Mouse (Mus musculus) heart, adult 11 months (tissue): Measurements from ENCODE around the gene Glod4.

Experiments used
- DNase-seq: peaks from one replicate; pipeline ENCODE4 v3.0.0; 2022

Glod4 gene

DNA sequence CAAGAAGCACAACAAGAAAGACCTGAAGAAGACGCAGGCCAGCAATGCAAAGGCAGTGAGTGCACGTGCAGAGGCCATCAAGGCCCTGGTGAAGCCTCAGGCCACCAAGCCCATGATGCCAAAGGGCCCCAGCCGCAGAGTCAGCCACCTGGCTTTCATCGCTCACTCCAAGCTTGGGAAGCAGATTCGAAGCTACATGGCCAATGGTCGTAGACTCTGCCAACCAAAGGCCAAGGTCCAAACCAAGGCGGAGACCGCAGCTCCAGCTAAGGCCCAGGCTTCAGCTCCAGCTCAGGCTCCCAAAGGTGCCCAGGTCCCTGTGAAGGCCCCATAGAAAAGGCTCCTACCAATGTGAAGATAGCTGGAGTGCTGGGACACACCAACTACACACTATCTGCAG, 99.1 kb downstream of the Glod4 start:
- DNase-seq: peak; percentile 83

GRCm38 (mm10) chr11:76137996-76138395, 105.5 kb downstream of the Glod4 start:
- no peak for DNase-seq

- peak; percentile 40 for DNase-seq
Observed at GRCm38 (mm10) chr11:76135641-76136437, 107.7 kb downstream of the Glod4 start.

DNA sequence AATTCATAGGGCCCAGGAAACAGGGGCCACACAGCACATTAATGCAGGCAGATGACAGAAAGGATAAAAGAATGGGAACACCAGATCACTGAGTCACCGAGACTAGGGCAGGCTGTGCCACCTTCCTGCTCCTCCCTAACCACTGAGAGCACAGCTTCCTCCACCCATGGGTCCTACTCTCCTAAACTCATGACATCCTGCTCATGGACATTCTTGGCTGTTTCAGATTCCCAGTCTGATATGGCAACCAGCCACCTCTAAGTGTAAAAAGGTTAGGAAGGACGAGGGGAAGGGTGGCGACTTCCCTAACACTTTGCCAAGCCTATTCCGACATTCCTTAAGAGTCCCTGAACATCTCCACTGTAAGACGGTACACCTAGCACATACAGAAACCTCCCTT, 112.7 kb downstream of the Glod4 start:
- DNase-seq: peak; percentile 99

DNA sequence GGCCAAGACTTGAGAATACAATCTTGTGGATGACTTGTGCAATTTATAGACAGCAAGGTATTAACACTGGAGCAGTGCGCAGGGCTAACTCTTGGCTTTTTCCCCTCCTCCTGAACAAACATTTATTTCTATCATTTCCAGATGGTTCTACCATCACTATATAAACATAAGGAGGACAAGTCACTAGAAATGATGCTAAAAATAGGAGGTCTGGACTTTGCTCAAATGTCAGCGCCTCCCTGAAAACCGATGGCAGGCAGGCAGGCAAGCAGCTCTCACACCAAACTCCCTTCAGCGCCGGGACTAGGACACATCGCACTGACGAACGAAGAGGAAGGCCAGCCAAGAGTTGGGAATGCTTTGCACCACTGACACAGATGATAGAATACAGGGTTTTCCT, 118.1 kb downstream of the Glod4 start:
- DNase-seq: peak; percentile 90

GRCm38 (mm10) chr11:76123517-76123916, 120.0 kb downstream of the Glod4 start:
- peak; percentile 45 for DNase-seq

- DNase-seq: peak; percentile 42
Observed at GRCm38 (mm10) chr11:76122571-76122970, 121.0 kb downstream of the Glod4 start.

GRCm38 (mm10) chr11:76121086-76121485, 122.4 kb downstream of the Glod4 start:
- peak; percentile 71 for DNase-seq

- peak; percentile 94 for DNase-seq
Observed at GRCm38 (mm10) chr11:76120407-76120901, 123.1 kb downstream of the Glod4 start.

DNA sequence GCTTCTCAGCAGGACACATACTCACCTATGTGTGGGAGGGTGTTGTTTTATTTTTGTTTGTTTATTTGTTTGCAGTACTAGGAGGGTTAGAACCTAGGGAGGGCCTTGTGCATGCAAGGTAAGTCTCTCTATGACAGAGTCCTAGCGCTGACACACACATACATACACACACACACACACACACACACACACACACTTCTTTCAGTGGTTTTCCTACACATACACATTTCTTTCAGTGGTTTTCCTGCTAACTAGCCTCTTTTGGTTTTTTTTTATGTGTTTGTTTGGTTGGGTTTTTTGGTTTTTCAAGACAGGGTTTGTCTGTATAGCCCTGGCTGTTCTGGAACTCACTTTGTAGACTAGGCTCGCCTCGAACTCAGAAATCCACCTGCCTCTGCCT, 133.1 kb downstream of the Glod4 start:
- peak; percentile 48 for DNase-seq

- no peak for DNase-seq
Observed at GRCm38 (mm10) chr11:76106551-76107496, 136.7 kb downstream of the Glod4 start.

DNA sequence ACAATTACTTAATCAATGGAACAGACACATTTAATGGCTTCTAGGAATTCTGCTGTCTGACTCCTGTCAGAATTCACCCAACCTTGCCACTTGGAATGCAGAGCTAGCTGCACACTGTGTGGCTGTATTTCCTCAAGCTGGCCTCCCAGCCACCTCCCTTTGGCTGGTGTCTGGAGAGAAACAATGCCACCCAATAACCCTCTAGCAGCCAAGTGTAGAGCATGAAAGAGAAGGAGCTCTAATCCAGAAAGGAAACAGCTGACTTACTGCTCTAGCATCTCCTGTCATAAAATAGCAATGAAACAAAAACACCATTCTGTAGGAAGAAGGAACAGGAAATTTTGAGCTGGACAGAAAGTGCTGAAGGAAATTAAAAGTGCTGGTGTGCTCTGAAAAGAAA, 142.4 kb downstream of the Glod4 start:
- no peak for DNase-seq

GRCm38 (mm10) chr11:76099193-76099975, 144.1 kb downstream of the Glod4 start:
- peak; percentile 95 for DNase-seq

GRCm38 (mm10) chr11:76093610-76094009, 149.9 kb downstream of the Glod4 start:
- no peak for DNase-seq

- DNase-seq: no peak
Observed at GRCm38 (mm10) chr11:76089776-76090175, 153.7 kb downstream of the Glod4 start.

DNA sequence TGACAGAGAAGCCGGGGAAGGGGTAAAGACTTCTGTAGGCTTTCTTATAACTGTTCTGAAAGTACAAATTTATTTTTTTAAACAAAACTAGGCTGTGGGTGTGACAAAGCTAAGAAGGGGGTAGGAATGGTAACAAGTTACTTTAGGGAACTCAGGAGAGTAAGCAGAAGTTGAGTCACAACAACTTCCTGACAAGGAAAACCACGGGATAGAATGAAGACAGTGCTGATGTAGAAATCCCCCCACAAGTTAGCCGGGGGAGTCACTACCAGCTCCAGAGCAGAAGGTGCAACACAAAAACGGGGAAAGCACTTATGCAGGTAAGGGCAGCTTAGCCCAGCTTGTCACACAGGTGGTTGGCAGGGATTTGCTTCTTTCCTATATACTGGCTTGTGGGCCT, 155.0 kb downstream of the Glod4 start:
- no peak for DNase-seq

DNA sequence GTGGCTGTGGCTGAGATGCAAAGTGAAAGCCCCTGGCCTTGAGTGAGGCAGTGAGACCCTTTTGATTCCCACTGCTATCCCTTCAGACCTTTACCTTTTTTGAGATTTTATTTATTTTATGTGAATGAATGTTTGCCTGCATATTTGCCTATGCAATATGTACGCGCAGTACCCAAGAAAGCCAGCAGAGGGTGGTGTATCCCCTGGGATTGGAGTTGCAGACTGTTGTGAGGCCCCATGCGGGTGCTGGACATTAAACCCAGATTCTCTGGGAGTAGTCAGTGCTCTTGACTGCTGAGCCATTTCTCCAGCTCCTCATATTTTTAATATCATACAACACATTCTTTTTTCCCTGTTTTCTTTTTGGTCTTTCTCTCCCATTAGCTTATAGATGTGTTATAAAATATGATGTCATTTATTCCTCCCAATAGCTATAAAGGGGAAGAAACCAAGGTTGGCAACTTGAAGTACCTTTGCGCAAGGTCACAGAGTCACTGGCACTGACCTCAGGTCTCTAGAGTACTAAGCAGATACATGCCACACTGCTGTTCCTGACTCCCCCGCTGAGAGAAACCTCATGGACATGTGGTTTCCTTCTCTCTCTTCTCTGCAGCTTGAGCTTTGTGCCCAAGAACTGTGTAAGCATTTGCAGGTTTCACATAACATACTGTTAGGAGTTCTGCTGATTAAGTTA, 157.5 kb downstream of the Glod4 start:
- no peak for DNase-seq

DNA sequence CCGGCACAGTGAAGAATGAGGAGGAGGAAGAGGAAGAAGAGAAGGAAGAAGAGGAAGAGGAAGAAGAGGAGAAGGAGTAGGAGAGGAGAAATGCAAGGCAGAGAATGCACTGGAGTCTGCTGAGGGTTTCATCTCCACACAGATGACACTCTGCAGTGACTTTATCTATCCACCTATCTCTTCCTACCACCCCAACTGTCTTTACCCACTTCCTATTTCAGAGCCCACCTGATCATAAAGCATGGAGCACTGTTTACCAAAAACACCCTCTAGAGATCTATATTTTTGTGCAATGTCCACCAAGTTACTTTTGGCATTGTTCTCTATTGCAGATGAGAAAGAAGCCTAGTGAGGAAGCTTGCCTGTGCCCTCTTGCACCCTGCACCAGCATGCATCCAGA, 158.6 kb downstream of the Glod4 start:
- DNase-seq: no peak

DNA sequence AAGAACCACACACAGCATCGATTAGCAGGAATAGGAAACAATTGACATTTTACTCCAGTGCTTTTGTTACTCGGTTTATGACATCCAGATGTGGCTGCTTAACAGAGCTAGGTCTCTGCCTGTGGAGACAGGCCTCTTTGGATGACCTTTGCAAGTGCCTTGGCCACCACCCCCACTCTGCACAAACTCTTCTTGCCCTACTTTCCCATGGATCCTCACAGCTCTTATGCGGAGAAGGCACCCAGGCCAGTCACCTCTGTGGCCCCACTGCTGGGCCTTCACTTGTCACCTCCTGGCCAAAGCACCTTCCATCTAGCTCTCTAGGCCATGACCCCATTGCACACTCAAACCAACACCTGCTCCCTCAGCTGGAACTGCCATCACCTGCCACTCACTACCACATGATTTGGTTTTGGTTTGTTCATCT, 159.6 kb downstream of the Glod4 start:
- DNase-seq: no peak

DNA sequence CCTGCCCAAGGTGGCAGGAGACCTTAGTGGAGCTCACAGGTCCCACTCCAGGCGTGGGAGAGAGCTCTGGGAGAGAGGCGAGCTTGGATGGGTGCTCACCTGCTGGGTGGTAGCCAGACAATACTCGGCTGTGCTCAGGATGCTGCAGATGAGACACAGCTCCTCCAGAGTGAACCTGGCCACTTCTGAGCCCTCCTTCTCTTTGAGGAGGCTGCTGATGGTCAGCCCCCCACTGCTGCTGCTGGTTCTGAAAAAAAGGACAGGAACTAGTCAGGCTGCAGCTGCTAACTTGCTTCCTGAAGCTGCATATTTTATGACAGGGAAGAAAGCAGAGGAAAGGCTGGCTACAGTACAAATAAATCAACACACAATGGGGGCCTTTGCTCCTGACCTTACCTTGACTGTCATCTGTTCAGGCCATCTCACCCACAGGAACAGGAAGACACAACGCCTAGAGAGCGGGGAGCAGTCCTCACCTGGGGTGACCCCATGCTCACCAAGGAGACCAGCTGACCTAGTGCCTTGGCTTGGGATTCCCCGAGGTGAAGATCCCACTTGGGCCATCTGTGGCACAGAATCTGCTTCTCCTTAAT, 162.4 kb downstream of the Glod4 start:
- peak; percentile 98 for DNase-seq

- peak; percentile 91 for DNase-seq
Observed at GRCm38 (mm10) chr11:76080293-76080692, 163.2 kb downstream of the Glod4 start.

- DNase-seq: no peak
Observed at GRCm38 (mm10) chr11:76077341-76077740, 166.2 kb downstream of the Glod4 start.
